Mouse (Mus musculus): ENCODE data around the gene Slc17a7. TPM values are rescaled to one million over a fixed set of nuclear protein-coding genes. Genes with fewer than 3 reads are reported as not detected.

Gene Slc17a7
- 0.87 and 1.3 TPM in 2 replicates for polyA plus RNA-seq (2014; fragmentation: Nextera tagmentation; extraction: Ambion mirVana)

DNA sequence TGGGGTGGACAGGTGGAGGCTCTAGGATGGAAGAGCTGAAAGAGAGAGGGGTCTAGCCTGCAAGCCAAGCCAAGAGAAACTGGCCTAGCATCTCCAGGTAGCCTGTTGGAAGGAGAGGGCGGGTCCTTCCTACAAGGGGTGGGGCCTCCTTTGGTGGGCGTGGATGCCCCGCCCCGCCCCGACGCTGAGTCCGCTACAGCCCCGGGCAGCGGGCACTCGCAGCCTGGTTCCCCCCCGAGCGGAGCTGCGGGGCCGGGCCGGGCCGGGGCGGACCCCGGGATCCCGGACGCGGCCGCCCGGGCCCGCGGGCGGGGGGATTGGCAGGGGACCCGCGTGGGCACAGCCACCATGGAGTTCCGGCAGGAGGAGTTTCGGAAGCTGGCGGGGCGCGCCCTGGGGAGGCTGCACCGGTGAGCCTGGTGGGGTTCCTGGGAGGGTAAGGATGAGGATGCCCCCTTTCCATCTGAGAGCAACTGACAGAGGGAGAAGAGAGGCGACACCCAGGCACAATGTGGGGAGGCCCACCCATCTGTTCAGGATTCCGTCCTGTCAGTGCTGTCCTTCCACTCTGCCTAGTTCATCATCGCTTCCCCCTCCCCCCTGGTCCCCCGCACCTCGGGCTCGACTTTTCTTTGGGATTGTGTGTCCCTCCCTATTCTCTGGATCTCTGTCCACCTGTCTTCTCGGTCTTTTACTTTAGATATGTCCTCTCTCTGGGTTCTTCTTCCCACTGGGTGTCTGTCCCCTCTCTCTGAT lies at the start of gene Slc17a7:
Slc17a7 (plus strand) TSS at position 215 of the 756 bp plus-strand sequence.
- H3K4me2 ChIP-seq (ENCODE audit: low read depth, low read length), result peak within 1 kb of the TSS; percentile 78
- H3K27ac ChIP-seq (replicated peaks; ENCODE audit: low read depth, low read length), result no peak within 1 kb of the TSS
- H3K27me3 ChIP-seq (replicated peaks; ENCODE audit: control insufficient read depth, insufficient read depth, low read length), result peaks cover 66% of the 10 kb centered on the region
- peak within 1 kb of the TSS; percentile 38 for H3K4me3 ChIP-seq (ENCODE audit: low read depth, low read length)
- ATAC-seq (ENCODE audit: low read depth) (no peak), DNase-seq (ENCODE audit: low spot score) (no peak)
- WGBS, result under 1% methylated on average over 11 of the region's 41 CpGs
- peaks cover 1% of the 10 kb centered on the region; the same call in 1 of the 2 replicates for H3K9me3 ChIP-seq (ENCODE audit: control insufficient read depth, low read length)
- H3K4me1 ChIP-seq (ENCODE audit: control insufficient read depth, insufficient read depth, low read length), result 0 out of 2 replicates have a peak, but pooled peaks cover 4% of the 10 kb centered on the region
- H3K9ac ChIP-seq (ENCODE audit: low read depth, low read length), result peak within 1 kb of the TSS; percentile 35; the same call in 1 of the 2 replicates
- peaks cover 22% of the 10 kb centered on the region; the same call in 1 of the 2 replicates for H3K36me3 ChIP-seq (ENCODE audit: control insufficient read depth, insufficient read depth, low read length)

DNA sequence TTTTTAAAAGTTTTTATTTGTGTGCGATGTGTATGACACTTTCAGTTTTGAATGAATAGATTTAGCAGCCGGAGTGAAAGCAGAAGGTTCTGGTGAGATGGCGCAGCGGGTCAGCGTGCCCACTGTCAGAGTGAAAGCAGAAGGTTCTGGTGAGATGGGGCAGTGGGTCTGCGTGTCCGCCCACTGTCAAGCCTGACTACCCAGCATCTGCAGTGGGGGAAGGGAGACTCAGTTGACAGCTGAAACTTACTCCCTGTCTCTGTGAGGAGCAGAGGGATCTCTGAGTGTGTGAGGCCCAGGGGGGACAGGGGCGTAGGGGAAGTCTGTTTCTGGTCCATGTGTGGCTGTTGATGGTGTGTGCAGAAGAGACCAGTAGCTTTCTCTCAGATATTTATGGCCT lies 46.2 kb upstream of the Slc17a7 start:
- Histone ChIP-seq H3K9me3 (ENCODE audit: control insufficient read depth, low read length) (no peaks in the 10 kb centered on the region), H3K36me3 (ENCODE audit: control insufficient read depth, insufficient read depth, low read length) (peaks cover 40% of the 10 kb centered on the region), H3K4me2 (ENCODE audit: low read depth, low read length) (no peak overlapping the region), H3K4me3 (ENCODE audit: low read depth, low read length) (no peak overlapping the region), H3K9ac (ENCODE audit: low read depth, low read length) (no peak overlapping the region), H3K27me3 (replicated peaks; ENCODE audit: control insufficient read depth, insufficient read depth, low read length) (no peaks in the 10 kb centered on the region), H3K27ac (replicated peaks; ENCODE audit: low read depth, low read length) (no peak overlapping the region), H3K4me1 (ENCODE audit: control insufficient read depth, insufficient read depth, low read length) (peaks cover under 1% of the 10 kb centered on the region; the same call in 1 of the 2 replicates)
- WGBS, result 80% methylated on average over 8 of the region's 8 CpGs
- DNase-seq (ENCODE audit: low spot score) (no peak), ATAC-seq (ENCODE audit: low read depth) (no peak)

- Histone ChIP-seq H3K36me3 (ENCODE audit: control insufficient read depth, insufficient read depth, low read length) (peaks cover 47% of the 10 kb centered on the region), H3K27ac (replicated peaks; ENCODE audit: low read depth, low read length) (no peak overlapping the region), H3K4me3 (ENCODE audit: low read depth, low read length) (no peak overlapping the region), H3K4me2 (ENCODE audit: low read depth, low read length) (no peak overlapping the region), H3K9me3 (ENCODE audit: control insufficient read depth, low read length) (no peaks in the 10 kb centered on the region), H3K27me3 (replicated peaks; ENCODE audit: control insufficient read depth, insufficient read depth, low read length) (no peaks in the 10 kb centered on the region), H3K9ac (ENCODE audit: low read depth, low read length) (no peak overlapping the region), H3K4me1 (ENCODE audit: control insufficient read depth, insufficient read depth, low read length) (peaks cover 8% of the 10 kb centered on the region)
- DNase-seq (ENCODE audit: low spot score) (no peak), ATAC-seq (ENCODE audit: low read depth) (no peak)
- WGBS, result 88% methylated on average over 6 of the region's 6 CpGs
Measured at GRCm38 (mm10) chr7:45118336-45118735, 45.4 kb upstream of the Slc17a7 start.

DNA sequence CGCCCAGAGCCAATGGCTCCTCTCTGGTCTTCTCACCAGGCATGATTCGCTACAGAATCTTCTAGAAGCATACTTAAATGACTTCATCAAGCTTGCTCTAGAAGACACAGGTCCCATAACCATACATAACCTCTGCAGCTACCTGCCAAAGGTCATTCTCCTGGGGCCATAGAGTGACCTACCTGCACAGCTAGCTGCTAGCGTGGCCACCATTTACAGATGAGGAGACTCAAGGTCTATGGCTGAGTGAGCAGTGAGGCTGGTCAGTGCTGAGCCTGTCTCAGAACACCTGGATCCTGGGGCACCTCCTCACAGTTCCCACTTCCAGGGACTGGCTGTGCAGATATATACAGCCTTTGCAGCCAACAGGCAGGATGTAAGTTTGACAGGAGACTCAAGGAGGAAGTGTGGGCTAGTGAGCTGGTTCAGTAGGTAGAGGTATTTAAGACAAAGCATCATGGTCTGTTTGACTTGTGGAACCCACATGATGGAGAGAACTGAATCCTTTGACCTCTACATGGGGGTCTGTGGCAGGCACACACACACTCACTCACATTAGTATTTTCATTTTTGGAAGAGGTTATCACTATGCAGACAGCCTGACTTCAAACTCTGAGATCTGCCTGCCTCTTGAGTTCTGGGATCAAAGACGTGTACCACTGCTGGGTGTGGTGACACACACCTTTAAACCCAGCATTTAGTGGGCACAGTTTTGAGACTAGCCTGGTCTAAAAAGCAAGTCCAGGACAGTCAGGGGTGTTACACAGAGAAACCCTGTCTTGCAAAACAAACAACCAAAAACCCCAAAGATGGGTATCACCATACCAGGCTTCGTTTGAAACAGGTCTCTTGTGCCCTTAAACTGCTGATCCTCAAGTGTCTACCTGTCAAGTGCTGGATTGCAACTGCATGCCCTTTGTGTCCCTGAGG lies 43.7 kb upstream of the Slc17a7 start:
- DNase-seq (ENCODE audit: low spot score), result no peak
- Histone ChIP-seq H3K36me3 (ENCODE audit: control insufficient read depth, insufficient read depth, low read length) (peaks cover 51% of the 10 kb centered on the region), H3K9me3 (ENCODE audit: control insufficient read depth, low read length) (no peaks in the 10 kb centered on the region), H3K4me2 (ENCODE audit: low read depth, low read length) (no peak overlapping the region), H3K4me3 (ENCODE audit: low read depth, low read length) (no peak overlapping the region), H3K27ac (replicated peaks; ENCODE audit: low read depth, low read length) (no peak overlapping the region), H3K4me1 (ENCODE audit: control insufficient read depth, insufficient read depth, low read length) (peaks cover 11% of the 10 kb centered on the region), H3K27me3 (replicated peaks; ENCODE audit: control insufficient read depth, insufficient read depth, low read length) (no peaks in the 10 kb centered on the region), H3K9ac (ENCODE audit: low read depth, low read length) (no peak overlapping the region)
- 79% methylated on average over 5 of the region's 5 CpGs for WGBS
- ATAC-seq (ENCODE audit: low read depth), result no peak

GRCm38 (mm10) chr7:45121404-45121803 lies 42.3 kb upstream of the Slc17a7 start:
- Histone ChIP-seq H3K4me2 (ENCODE audit: low read depth, low read length) (no peak overlapping the region), H3K27me3 (replicated peaks; ENCODE audit: control insufficient read depth, insufficient read depth, low read length) (no peaks in the 10 kb centered on the region), H3K36me3 (ENCODE audit: control insufficient read depth, insufficient read depth, low read length) (peaks cover 65% of the 10 kb centered on the region), H3K9me3 (ENCODE audit: control insufficient read depth, low read length) (no peaks in the 10 kb centered on the region), H3K4me1 (ENCODE audit: control insufficient read depth, insufficient read depth, low read length) (peaks cover 11% of the 10 kb centered on the region), H3K9ac (ENCODE audit: low read depth, low read length) (0 out of 2 replicates have a peak overlapping the region, but pooled peaks have one; percentile 11), H3K4me3 (ENCODE audit: low read depth, low read length) (no peak overlapping the region), H3K27ac (replicated peaks; ENCODE audit: low read depth, low read length) (no peak overlapping the region)
- ATAC-seq (ENCODE audit: low read depth), result no peak
- whole genome bisulfite sequencing, result 52% methylated on average over 8 of the region's 8 CpGs
- DNase-seq (ENCODE audit: low spot score), result no peak

- no peak for ATAC-seq (ENCODE audit: low read depth)
- DNase-seq (ENCODE audit: low spot score), result no peak
- no peaks in the 10 kb centered on the region for H3K9me3 ChIP-seq (ENCODE audit: control insufficient read depth, low read length)
- H3K27me3 ChIP-seq (replicated peaks; ENCODE audit: control insufficient read depth, insufficient read depth, low read length), result no peaks in the 10 kb centered on the region
- H3K27ac ChIP-seq (replicated peaks; ENCODE audit: low read depth, low read length), result no peak overlapping the region
- peaks cover 17% of the 10 kb centered on the region for H3K4me1 ChIP-seq (ENCODE audit: control insufficient read depth, insufficient read depth, low read length)
- 0 out of 2 replicates have a peak overlapping the region, but pooled peaks have one; percentile 11 for H3K9ac ChIP-seq (ENCODE audit: low read depth, low read length)
- H3K4me2 ChIP-seq (ENCODE audit: low read depth, low read length), result no peak overlapping the region
- H3K4me3 ChIP-seq (ENCODE audit: low read depth, low read length), result no peak overlapping the region
- H3K36me3 ChIP-seq (ENCODE audit: control insufficient read depth, insufficient read depth, low read length), result peaks cover 71% of the 10 kb centered on the region
Measured at GRCm38 (mm10) chr7:45121966-45122365, 41.8 kb upstream of the Slc17a7 start.

GRCm38 (mm10) chr7:45122561-45123185 lies 41.1 kb upstream of the Slc17a7 start:
- WGBS, result 79% methylated on average over 15 of the region's 15 CpGs
- H3K27me3 ChIP-seq (replicated peaks; ENCODE audit: control insufficient read depth, insufficient read depth, low read length), result no peaks in the 10 kb centered on the region
- peaks cover 21% of the 10 kb centered on the region for H3K4me1 ChIP-seq (ENCODE audit: control insufficient read depth, insufficient read depth, low read length)
- H3K36me3 ChIP-seq (ENCODE audit: control insufficient read depth, insufficient read depth, low read length), result peaks cover 78% of the 10 kb centered on the region
- ATAC-seq (ENCODE audit: low read depth), result no peak
- H3K9ac ChIP-seq (ENCODE audit: low read depth, low read length), result peak overlapping the region; percentile 99
- no peak for DNase-seq (ENCODE audit: low spot score)
- H3K9me3 ChIP-seq (ENCODE audit: control insufficient read depth, low read length), result no peaks in the 10 kb centered on the region
- H3K4me3 ChIP-seq (ENCODE audit: low read depth, low read length), result peak overlapping the region; percentile 97
- no peak overlapping the region for H3K27ac ChIP-seq (replicated peaks; ENCODE audit: low read depth, low read length)
- peak overlapping the region; percentile 70 for H3K4me2 ChIP-seq (ENCODE audit: low read depth, low read length)

DNA sequence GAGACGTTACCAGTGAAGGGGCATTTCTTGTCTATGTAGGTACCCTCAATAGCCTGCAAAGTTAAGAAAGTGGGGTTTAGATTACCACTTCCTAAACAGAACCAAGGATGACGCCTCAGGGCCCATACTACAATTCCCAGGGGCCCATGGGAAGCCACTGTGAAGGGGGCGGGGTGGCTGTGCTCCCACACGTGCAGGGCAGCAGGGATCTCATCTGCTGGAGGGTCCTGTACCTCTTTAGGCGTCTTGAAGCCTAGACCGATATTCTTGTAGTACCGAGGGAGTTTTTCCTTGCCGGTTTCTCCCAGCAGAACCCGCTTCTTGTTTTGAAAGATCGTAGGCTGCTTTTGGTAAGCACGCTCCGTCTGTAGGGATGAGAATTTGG lies 40.6 kb upstream of the Slc17a7 start:
- WGBS, result 12% methylated on average over 12 of the region's 12 CpGs
- H3K4me3 ChIP-seq (ENCODE audit: low read depth, low read length), result peak overlapping the region; percentile 97
- H3K9me3 ChIP-seq (ENCODE audit: control insufficient read depth, low read length), result no peaks in the 10 kb centered on the region
- no peaks in the 10 kb centered on the region for H3K27me3 ChIP-seq (replicated peaks; ENCODE audit: control insufficient read depth, insufficient read depth, low read length)
- H3K9ac ChIP-seq (ENCODE audit: low read depth, low read length), result peak overlapping the region; percentile 99
- ATAC-seq (ENCODE audit: low read depth) (no peak), DNase-seq (ENCODE audit: low spot score) (no peak)
- peaks cover 21% of the 10 kb centered on the region for H3K4me1 ChIP-seq (ENCODE audit: control insufficient read depth, insufficient read depth, low read length)
- peak overlapping the region; percentile 92 for H3K27ac ChIP-seq (replicated peaks; ENCODE audit: low read depth, low read length)
- peaks cover 78% of the 10 kb centered on the region for H3K36me3 ChIP-seq (ENCODE audit: control insufficient read depth, insufficient read depth, low read length)
- H3K4me2 ChIP-seq (ENCODE audit: low read depth, low read length), result peak overlapping the region; percentile 70

Data from embryonic facial prominence, embryonic 14.5 days (tissue).